In the genomic region with DNA sequence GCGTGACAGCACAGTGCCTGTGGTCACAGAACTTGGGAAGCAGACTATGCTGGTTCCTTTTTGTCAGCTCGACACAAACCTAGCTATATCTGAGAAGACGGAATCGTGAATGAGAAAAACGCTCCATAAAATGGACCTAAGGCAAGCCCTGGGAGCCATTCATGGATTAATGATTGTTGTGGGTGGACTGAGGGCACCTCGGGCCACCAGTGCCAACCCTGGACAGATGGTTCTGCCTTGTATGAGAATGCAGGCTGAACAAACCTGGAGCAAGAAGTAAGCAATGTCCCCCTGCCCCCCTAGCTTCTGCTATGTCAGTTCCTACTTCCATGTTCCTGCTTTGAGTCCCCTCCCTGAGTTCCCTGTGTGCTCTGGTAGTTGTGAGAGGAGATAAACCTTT, we compare ENCODE assay signal across 17 mouse cellular contexts.
"Had no signal": no experiment of that assay in that cellular context is flagged by ENCODE, and none has a peak within 500 bp of the region (broad histone marks: within the 10 kb centered on the region; RNA-seq: fewer than 3 reads in every experiment).

No protein-coding gene starts in this region.

- H3K4me2 ChIP-seq: intestine, embryonic 15.5 days; limb, embryonic 12.5 days; limb, embryonic 15.5 days; liver, embryonic 13.5 days; midbrain, embryonic 12.5 days; midbrain, embryonic 15.5 days; neural tube, embryonic 12.5 days; neural tube, embryonic 15.5 days had no signal

- DNase-seq: left cerebral cortex, postnatal 4 days; liver, embryonic 13.5 days; lung, adult 2 months; right cerebral cortex, adult 18-20 months; right cerebral cortex, postnatal 14 days; spleen, adult 18-20 months; thymus, adult 18-20 months; thymus, postnatal 36 days had no signal

- H3K9ac ChIP-seq: intestine, embryonic 15.5 days; limb, embryonic 12.5 days; limb, embryonic 15.5 days; liver, embryonic 13.5 days; midbrain, embryonic 12.5 days; midbrain, embryonic 15.5 days; neural tube, embryonic 12.5 days; neural tube, embryonic 15.5 days had no signal

- H3K4me1 ChIP-seq: intestine, embryonic 15.5 days; limb, embryonic 12.5 days; limb, embryonic 15.5 days; liver, embryonic 13.5 days; midbrain, embryonic 12.5 days; midbrain, embryonic 15.5 days; neural tube, embryonic 12.5 days; neural tube, embryonic 15.5 days had no signal

- H3K36me3 ChIP-seq: intestine, embryonic 15.5 days; limb, embryonic 12.5 days; limb, embryonic 15.5 days; liver, embryonic 13.5 days; midbrain, embryonic 12.5 days; midbrain, embryonic 15.5 days; neural tube, embryonic 12.5 days; neural tube, embryonic 15.5 days had no signal

- H3K9me3 ChIP-seq: intestine, embryonic 15.5 days; limb, embryonic 12.5 days; limb, embryonic 15.5 days; liver, embryonic 13.5 days; midbrain, embryonic 12.5 days; midbrain, embryonic 15.5 days; neural tube, embryonic 12.5 days; neural tube, embryonic 15.5 days had no signal

- H3K27ac ChIP-seq: intestine, embryonic 15.5 days; kidney, postnatal 0 days; limb, embryonic 12.5 days; limb, embryonic 15.5 days; liver, embryonic 13.5 days; macrophage; midbrain, embryonic 12.5 days; midbrain, embryonic 15.5 days; neural tube, embryonic 12.5 days; neural tube, embryonic 15.5 days had no signal

- ATAC-seq: intestine, embryonic 15.5 days; midbrain, embryonic 15.5 days had no signal

- H3K27me3 ChIP-seq: intestine, embryonic 15.5 days; limb, embryonic 12.5 days; limb, embryonic 15.5 days; liver, embryonic 13.5 days; midbrain, embryonic 12.5 days; midbrain, embryonic 15.5 days; neural tube, embryonic 12.5 days; neural tube, embryonic 15.5 days had no signal

- H3K4me3 ChIP-seq: intestine, embryonic 15.5 days; limb, embryonic 12.5 days; limb, embryonic 15.5 days; liver, embryonic 13.5 days; midbrain, embryonic 12.5 days; midbrain, embryonic 15.5 days; neural tube, embryonic 12.5 days; neural tube, embryonic 15.5 days had no signal
